Mouse (Mus musculus): ENCODE data around the gene Ccr1. TPM values are rescaled to one million over a fixed set of nuclear protein-coding genes. Genes with fewer than 3 reads are reported as not detected.
"Not testable (repeated sequence)": the region's sequence is repeated elsewhere in the genome, so short reads cannot be mapped to it uniquely, and the experiment has no call there.

The Ccr1 gene
- polyA plus RNA-seq, 1 experiment from 2014 or later: 4.4 TPM

DNA sequence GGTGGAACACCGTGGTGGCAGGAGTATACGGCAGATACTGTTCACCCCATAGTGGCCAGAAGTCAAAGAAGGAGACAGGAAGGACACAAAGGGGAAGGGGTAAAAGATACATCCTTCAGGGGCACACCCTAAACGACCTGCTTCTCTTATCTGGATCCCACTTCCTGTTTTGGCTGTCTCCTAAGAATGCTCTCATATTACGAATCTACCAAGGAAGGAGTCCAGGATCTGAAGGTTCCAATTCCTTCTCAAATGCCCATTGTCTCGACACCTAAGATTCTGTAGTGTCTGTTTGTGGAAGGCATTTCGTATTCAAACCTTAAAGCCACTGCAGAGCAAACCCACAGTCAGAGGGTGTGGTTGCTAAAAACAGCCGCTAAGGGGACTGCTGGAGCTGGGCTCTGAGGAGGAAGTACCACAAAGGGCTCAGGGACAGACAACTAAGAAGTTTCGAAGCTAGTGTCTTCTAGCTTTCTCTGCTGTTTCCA is 39.7 kb downstream of the Ccr1 start:
- Histone ChIP-seq H3K9me3 (ENCODE audit: control insufficient read depth) (no peaks in the 10 kb centered on the region), H3K27me3 (replicated peaks; ENCODE audit: control insufficient read depth, insufficient read depth, low read length) (no peaks in the 10 kb centered on the region), H3K36me3 (ENCODE audit: control insufficient read depth, insufficient read depth) (no peaks in the 10 kb centered on the region), H3K4me1 (replicated peaks; ENCODE audit: control insufficient read depth, insufficient read depth, low read length) (no peaks in the 10 kb centered on the region), H3K9ac (ENCODE audit: low read depth, low read length) (no peak overlapping the region), H3K4me3 (ENCODE audit: low read depth, low read length) (no peak overlapping the region), H3K4me2 (replicated peaks; ENCODE audit: low read depth) (no peak overlapping the region), H3K27ac (ENCODE audit: low read depth, low read length) (no peak overlapping the region)
- 34% methylated on average over 8 of the region's 8 CpGs for WGBS
- peak; percentile 38; the same call in 1 of the 2 replicates for TF ChIP-seq CTCF (IDR thresholded peaks at IDR 0.05; ENCODE audit: low read depth)
- no peak for ATAC-seq

DNA sequence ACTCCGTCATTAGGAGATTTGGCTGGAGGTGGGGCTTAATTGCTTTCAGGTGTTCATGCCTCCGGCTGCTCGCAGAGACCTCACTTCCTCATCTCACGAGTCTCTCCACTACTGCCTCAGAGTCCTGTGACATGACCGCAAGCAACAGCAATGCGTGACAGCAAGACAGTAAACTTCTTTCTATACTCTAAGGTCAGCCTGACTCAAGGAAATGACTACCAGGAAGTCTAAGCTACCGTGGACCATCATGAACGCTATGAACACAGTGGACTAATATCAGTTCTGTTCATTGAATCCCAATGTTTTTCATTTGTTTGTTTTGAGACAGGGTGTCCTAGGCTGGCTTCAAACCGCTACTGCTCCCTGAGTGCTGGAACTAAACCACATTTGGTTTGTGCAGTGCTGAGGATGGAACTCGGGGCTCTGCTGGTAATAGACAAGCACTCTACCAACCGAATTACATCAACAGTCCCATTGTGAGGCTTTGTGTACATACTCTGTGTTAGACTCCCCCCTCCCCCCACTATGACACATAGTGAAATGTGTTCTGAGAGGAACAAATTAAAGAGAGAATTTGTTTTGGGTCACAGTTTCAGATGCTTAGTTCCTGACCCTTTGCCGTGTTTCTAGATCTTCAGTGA is 40.3 kb downstream of the Ccr1 start:
- no peak for TF ChIP-seq CTCF (IDR thresholded peaks at IDR 0.05; ENCODE audit: low read depth)
- Histone ChIP-seq H3K27me3 (replicated peaks; ENCODE audit: control insufficient read depth, insufficient read depth, low read length) (no peaks in the 10 kb centered on the region), H3K4me3 (ENCODE audit: low read depth, low read length) (no peak overlapping the region), H3K9ac (ENCODE audit: low read depth, low read length) (no peak overlapping the region), H3K27ac (ENCODE audit: low read depth, low read length) (no peak overlapping the region), H3K4me1 (replicated peaks; ENCODE audit: control insufficient read depth, insufficient read depth, low read length) (no peaks in the 10 kb centered on the region), H3K36me3 (ENCODE audit: control insufficient read depth, insufficient read depth) (no peaks in the 10 kb centered on the region), H3K9me3 (ENCODE audit: control insufficient read depth) (no peaks in the 10 kb centered on the region), H3K4me2 (replicated peaks; ENCODE audit: low read depth) (peak overlapping the region; percentile 25)
- WGBS: 42% methylated on average over 12 of the region's 12 CpGs
- ATAC-seq: no peak

DNA sequence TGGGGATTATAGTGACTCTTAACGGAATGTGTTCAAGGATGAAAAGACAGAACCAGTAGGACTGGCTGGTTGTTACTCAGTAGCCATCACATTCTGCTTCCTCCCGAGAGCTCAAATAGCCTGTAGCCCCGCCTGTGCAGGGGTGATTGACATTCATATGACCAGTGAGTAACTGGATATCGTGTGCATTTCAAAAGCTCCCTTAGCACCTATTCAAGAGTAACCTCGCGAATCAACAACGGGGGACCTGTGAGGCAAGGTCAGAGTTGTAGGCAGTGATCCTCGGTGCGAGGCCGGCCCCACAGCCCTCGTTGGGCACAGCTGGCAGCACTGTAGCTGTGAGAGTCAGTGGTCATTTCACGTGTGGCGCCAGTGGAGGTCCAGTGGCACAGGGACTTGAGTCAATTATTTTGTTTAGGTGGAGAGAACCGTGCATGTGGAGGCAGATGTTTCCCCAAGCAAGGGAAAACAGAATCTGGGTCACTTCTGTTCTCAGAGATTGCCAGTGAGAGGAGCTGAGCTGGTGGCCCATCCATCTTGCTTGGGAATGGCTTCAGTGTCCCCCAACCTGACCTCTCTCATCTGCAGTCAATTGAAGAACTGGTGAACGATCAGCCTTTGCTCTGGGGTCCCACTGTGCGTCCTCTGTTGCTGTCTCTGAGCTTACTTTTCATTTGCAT is 41.1 kb downstream of the Ccr1 start:
- no peak overlapping the region for H3K27ac ChIP-seq (ENCODE audit: low read depth, low read length)
- 0 out of 2 replicates have a peak overlapping the region, but pooled peaks have one; percentile 25 for H3K4me2 ChIP-seq (replicated peaks; ENCODE audit: low read depth)
- no peak for TF ChIP-seq CTCF (IDR thresholded peaks at IDR 0.05; ENCODE audit: low read depth)
- no peak overlapping the region for H3K9ac ChIP-seq (ENCODE audit: low read depth, low read length)
- WGBS: 58% methylated on average over 16 of the region's 16 CpGs
- H3K27me3 ChIP-seq (replicated peaks; ENCODE audit: control insufficient read depth, insufficient read depth, low read length): no peaks in the 10 kb centered on the region
- ATAC-seq: no peak
- H3K9me3 ChIP-seq (ENCODE audit: control insufficient read depth): no peaks in the 10 kb centered on the region
- no peak overlapping the region for H3K4me3 ChIP-seq (ENCODE audit: low read depth, low read length)
- H3K36me3 ChIP-seq (ENCODE audit: control insufficient read depth, insufficient read depth): no peaks in the 10 kb centered on the region
- H3K4me1 ChIP-seq (replicated peaks; ENCODE audit: control insufficient read depth, insufficient read depth, low read length): no peaks in the 10 kb centered on the region

DNA sequence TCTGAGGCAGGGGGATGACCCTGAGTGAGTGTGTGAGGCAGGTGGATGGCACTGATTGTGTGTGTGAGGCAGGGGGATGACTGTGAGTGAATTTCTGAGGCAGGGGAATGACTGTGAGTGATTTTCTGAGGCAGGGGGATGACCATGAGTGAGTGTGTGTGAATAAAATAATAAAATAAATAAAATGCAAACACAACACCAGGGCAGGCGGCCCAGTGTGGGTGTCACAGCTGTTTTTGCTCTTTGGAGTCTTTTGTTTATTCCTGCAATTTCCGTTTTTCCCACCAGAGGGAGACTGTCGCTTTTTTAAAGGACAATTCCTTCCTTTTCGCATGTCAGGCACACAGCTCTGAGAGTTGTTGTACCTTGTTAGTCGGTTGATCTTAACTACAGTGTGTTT is 42.5 kb downstream of the Ccr1 start:
- Histone ChIP-seq H3K4me2 (replicated peaks; ENCODE audit: low read depth) (peak overlapping the region; percentile 65), H3K4me3 (ENCODE audit: low read depth, low read length) (0 out of 2 replicates have a peak overlapping the region, but pooled peaks have one; percentile 29)
- H3K27ac ChIP-seq (ENCODE audit: low read depth, low read length); ATAC-seq; H3K4me1 ChIP-seq (replicated peaks; ENCODE audit: control insufficient read depth, insufficient read depth, low read length); H3K36me3 ChIP-seq (ENCODE audit: control insufficient read depth, insufficient read depth); H3K9me3 ChIP-seq (ENCODE audit: control insufficient read depth); H3K9ac ChIP-seq (ENCODE audit: low read depth, low read length); H3K27me3 ChIP-seq (replicated peaks; ENCODE audit: control insufficient read depth, insufficient read depth, low read length): not testable (repeated sequence)
- TF ChIP-seq CTCF (IDR thresholded peaks at IDR 0.05; ENCODE audit: low read depth): peak; percentile 80
- 5% methylated on average over 5 of the region's 5 CpGs for WGBS

DNA sequence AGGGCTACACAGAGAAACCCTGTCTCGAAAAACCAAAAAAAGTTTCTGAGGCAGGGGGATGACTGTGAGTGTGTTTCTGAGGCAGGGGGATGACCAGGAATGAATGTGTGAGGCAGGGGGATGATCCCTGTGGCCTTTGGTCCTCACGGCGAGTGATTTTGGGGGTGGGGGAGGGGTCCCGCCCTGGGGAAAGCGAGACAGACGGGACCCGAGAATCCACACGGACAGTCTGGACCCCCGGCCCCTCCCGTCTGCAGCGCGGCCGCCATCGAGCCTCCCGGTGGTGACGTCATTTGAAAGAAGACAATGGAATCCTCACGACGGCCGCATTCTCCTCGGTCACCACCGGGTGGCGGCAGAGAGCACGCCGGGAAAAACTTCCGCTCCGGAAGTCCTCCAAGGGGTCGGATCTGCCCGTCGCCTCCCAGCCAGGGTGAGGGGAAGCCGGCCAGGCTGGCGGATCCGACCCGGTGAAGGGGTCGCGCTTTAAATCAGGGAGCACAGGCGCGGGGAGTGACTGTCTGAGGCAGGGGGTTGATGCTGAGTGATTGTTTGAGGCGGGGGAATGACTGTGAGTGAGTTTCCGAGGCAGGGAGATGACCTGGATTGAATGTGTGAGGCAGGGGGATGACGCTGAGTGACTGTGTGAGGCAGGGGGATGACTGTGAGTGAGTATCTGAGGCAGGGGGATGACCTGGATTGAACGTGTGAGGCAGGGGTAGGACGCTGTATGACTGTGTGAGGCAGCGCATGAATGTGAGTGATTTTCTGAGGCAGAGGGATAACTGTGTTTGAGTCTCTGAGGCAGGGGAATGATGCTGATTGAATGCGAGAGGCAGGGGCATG is 43.2 kb downstream of the Ccr1 start:
- peak; percentile 91 for TF ChIP-seq CTCF (IDR thresholded peaks at IDR 0.05; ENCODE audit: low read depth)
- no peaks in the 10 kb centered on the region for H3K27me3 ChIP-seq (replicated peaks; ENCODE audit: control insufficient read depth, insufficient read depth, low read length)
- H3K4me1 ChIP-seq (replicated peaks; ENCODE audit: control insufficient read depth, insufficient read depth, low read length): no peaks in the 10 kb centered on the region
- H3K27ac ChIP-seq (ENCODE audit: low read depth, low read length): peak overlapping the region; percentile 95
- no peaks in the 10 kb centered on the region for H3K36me3 ChIP-seq (ENCODE audit: control insufficient read depth, insufficient read depth)
- WGBS: 3% methylated on average over 37 of the region's 44 CpGs
- ATAC-seq: peak; percentile 81
- peak overlapping the region; percentile 50 for H3K9ac ChIP-seq (ENCODE audit: low read depth, low read length)
- H3K4me3 ChIP-seq (ENCODE audit: low read depth, low read length): peak overlapping the region; percentile 51
- peak overlapping the region; percentile 65 for H3K4me2 ChIP-seq (replicated peaks; ENCODE audit: low read depth)
- H3K9me3 ChIP-seq (ENCODE audit: control insufficient read depth): no peaks in the 10 kb centered on the region

DNA sequence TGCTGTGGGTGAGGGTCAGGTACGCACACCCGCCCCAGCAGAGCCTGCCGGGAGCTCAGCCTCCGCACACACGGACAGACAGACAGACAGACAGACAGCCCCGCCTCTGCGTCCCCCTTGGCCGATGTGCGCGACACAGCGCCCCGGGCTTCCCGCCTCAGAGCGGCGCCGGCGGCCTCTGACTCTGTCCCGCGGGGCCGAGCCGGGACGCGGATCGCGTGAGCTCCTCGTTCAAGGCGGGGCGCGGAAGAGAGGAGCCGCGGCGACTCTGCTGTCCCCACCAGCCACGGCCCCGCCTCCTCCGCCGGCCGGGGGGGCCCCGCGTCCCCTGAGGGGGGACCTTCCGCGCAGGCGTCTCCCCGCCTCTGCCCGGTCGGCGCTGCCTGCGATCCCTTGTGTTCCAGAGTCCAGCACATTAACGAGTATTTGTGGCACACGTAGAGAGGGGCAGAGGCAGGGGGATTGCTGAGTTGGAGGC is 43.9 kb downstream of the Ccr1 start:
- H3K36me3 ChIP-seq (ENCODE audit: control insufficient read depth, insufficient read depth): no peaks in the 10 kb centered on the region
- WGBS: under 1% methylated on average over 49 of the region's 49 CpGs
- peak overlapping the region; percentile 50 for H3K9ac ChIP-seq (ENCODE audit: low read depth, low read length)
- no peak; the same call in 1 of the 2 replicates for TF ChIP-seq CTCF (IDR thresholded peaks at IDR 0.05; ENCODE audit: low read depth)
- H3K27me3 ChIP-seq (replicated peaks; ENCODE audit: control insufficient read depth, insufficient read depth, low read length): no peaks in the 10 kb centered on the region
- H3K4me2 ChIP-seq (replicated peaks; ENCODE audit: low read depth): peak overlapping the region; percentile 65
- ATAC-seq: peak; percentile 90
- no peaks in the 10 kb centered on the region for H3K4me1 ChIP-seq (replicated peaks; ENCODE audit: control insufficient read depth, insufficient read depth, low read length)
- H3K4me3 ChIP-seq (ENCODE audit: low read depth, low read length): peak overlapping the region; percentile 51
- H3K9me3 ChIP-seq (ENCODE audit: control insufficient read depth): no peaks in the 10 kb centered on the region
- peak overlapping the region; percentile 95 for H3K27ac ChIP-seq (ENCODE audit: low read depth, low read length)

Data from intestine, postnatal 0 days (tissue).